Mouse (Mus musculus): ENCODE data around the gene Arntl2.

DNA sequence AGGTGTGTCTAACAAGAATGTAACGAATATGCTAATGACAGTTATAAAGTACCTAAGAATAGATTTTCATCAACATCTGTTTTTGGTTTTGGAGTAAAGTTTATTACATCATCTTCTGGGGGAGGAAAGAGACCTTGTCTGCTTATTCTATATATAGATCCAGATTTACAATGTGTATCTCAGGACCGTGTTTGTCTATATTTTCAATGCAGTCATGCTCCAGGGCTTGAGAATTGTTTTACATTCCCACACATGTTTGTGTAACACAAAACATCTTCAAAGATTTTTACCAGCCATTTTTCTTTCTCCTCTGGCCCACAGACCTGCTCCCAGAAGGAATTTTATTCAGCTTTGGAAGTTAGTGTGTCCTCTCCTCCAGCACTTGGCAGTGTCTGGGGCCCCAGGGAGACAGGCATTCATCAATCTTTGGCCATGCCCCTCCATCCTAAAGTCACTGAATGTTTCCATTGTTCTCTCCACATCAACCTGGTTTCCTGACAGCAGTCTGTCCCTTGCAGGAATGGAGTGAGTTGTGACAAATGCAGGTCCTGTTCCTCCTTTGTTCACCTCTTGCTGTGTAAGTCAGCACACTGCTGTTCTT lies 42.2 kb upstream of the Arntl2 start:
- TF ChIP-seq CTCF (IDR thresholded peaks at IDR 0.05; ENCODE audit: control insufficient read depth, insufficient read depth, insufficient read length) (no peak), CEBPB (IDR thresholded peaks at IDR 0.05; ENCODE audit: low read depth) (no peak), MYOG (IDR thresholded peaks at IDR 0.05; ENCODE audit: control insufficient read depth, extremely low read depth, insufficient read length) (no peak)
